Mouse (Mus musculus) kidney, embryonic 16.5 days (tissue): ENCODE measurements around the gene Muc4. TPM values are rescaled to one million over a fixed set of nuclear protein-coding genes. Genes with fewer than 3 reads are reported as not detected.

ENCODE experiments used
- ATAC-seq: fragments of 200-750 bp; cut with Nextera tagmentation; 2 replicates; pipeline ENCODE4 v1.8.0; 2017; ENCODE audit warnings: moderate TSS enrichment; ENCODE audit not compliant: low FRiP score, low TSS enrichment
- H3K27ac ChIP-seq: fragments of 300-500 bp; sonication (generic); 2 replicates; pipeline ENCODE4 v1.5.1; 2014; ENCODE audit warnings: low read length
- H3K27me3 ChIP-seq: fragments of 300-500 bp; sonication (generic); 2 replicates; pipeline ENCODE4 v1.6.1; 2014; ENCODE audit warnings: low read length, control low read depth, mixed read lengths; ENCODE audit not compliant: insufficient read depth
- H3K36me3 ChIP-seq: fragments of 300-500 bp; sonication (generic); 2 replicates; pipeline ENCODE4 v1.6.1; 2014; ENCODE audit warnings: low read length, control low read depth, mixed read lengths; ENCODE audit not compliant: insufficient read depth
- H3K4me1 ChIP-seq: fragments of 300-500 bp; sonication (generic); 2 replicates; pipeline ENCODE4 v1.6.1; 2014; ENCODE audit warnings: low read length, control low read depth, mixed read lengths; ENCODE audit not compliant: insufficient read depth
- H3K4me2 ChIP-seq: fragments of 300-500 bp; sonication (generic); replicated peaks from 2 replicates; pipeline ENCODE4 v1.6.1; 2014; ENCODE audit warnings: low read depth, low read length
- H3K4me3 ChIP-seq: fragments of 300-500 bp; sonication (generic); 2 replicates; pipeline ENCODE4 v1.5.1; 2014; ENCODE audit warnings: mild to moderate bottlenecking, low read length
- H3K9ac ChIP-seq: fragments of 300-500 bp; sonication (generic); replicated peaks from 2 replicates; pipeline ENCODE4 v1.6.1; 2014; ENCODE audit warnings: low read length
- H3K9me3 ChIP-seq: fragments of 300-500 bp; sonication (generic); 2 replicates; pipeline ENCODE4 v1.6.1; 2016; ENCODE audit warnings: low read length, control low read depth
- WGBS: fragments of 180-500 bp; shearing (Covaris S2); extraction: QIAGEN DNeasy Blood & Tissue Kit; methylation state at CpG from one replicate; pipeline ENCODE4 v1.1.7; 2014; 5-methylcytosine and 5-hydroxymethylcytosine counted together
- polyA plus RNA-seq: library from polyadenylated mRNA; unstranded; fragments of >200 nt; fragmentation: Nextera tagmentation; extraction: Ambion mirVana; gene quantifications from 2 replicates; pipeline ENCODE4 v1.2.1, GENCODE M21; 2015

Muc4 gene
- polyA plus RNA-seq, 1 experiment from 2014 or later = 0.44 TPM

GRCm38 (mm10) chr16:32790056-32790455, 54.4 kb downstream of the Muc4 start:
- H3K9me3 ChIP-seq = peaks cover 4% of the 10 kb centered on the region; the same call in 1 of the 2 replicates
- no peaks in the 10 kb centered on the region for H3K36me3 ChIP-seq
- no peak overlapping the region for H3K4me3 ChIP-seq
- H3K4me2 ChIP-seq = no peak overlapping the region
- H3K27ac ChIP-seq = no peak overlapping the region
- H3K27me3 ChIP-seq = no peaks in the 10 kb centered on the region
- no peak for ATAC-seq
- H3K9ac ChIP-seq = no peak overlapping the region
- H3K4me1 ChIP-seq = no peaks in the 10 kb centered on the region
- WGBS = 94% methylated on average over 5 of the region's 5 CpGs

GRCm38 (mm10) chr16:32795177-32795576, 59.5 kb downstream of the Muc4 start:
- Histone ChIP-seq H3K36me3 (no peaks in the 10 kb centered on the region), H3K9ac (no peak overlapping the region), H3K4me3 (no peak overlapping the region), H3K27me3 (no peaks in the 10 kb centered on the region), H3K4me1 (peaks cover 7% of the 10 kb centered on the region; the same call in 1 of the 2 replicates), H3K9me3 (no peaks in the 10 kb centered on the region), H3K4me2 (no peak overlapping the region), H3K27ac (no peak overlapping the region)
- WGBS = 84% methylated on average over 1 of the region's 1 CpGs
- no peak for ATAC-seq

DNA sequence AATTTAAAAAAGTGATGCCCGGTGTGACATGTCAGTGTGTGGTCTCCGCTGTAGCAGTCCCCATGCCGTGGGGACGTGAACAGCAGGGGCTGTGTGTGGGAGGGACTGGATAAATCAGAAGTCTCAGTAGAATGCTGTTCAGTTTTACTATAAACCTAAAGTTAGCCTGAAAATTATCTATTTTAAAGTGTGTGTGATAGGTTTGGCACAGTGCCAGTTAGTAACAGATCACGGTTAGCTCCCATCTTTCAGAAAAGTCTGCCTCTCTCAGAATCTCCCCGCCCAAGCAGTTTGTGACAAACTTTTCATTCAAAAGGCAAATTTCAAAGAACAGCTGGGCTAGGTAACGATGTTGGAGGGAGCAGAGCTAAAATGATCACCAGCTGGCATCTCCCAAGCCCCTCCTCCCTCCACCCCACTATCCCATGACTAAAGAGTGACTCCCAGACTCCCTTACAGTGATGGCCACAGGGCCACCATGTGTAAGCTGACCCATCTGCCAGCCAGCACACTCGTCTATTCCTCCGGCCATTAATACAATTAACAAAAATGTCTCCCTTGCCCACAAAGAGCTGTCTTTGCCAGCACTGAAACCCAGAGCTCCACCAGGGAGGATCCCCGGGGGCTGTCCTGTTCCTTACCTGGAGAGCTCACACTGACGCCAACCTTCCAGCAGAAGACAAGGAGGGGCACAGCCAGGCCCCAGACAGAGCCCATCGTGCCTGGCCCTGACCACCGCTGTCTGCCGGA, 61.2 kb downstream of the Muc4 start:
- H3K27ac ChIP-seq = no peak overlapping the region
- peak overlapping the region; percentile 10; the same call in 1 of the 2 replicates for H3K4me3 ChIP-seq
- no peaks in the 10 kb centered on the region for H3K27me3 ChIP-seq
- 0 out of 2 replicates have a peak, but pooled peaks have one; percentile 35 for ATAC-seq
- 0 out of 2 replicates have a peak overlapping the region, but pooled peaks have one; percentile 10 for H3K4me2 ChIP-seq
- 50% methylated on average over 14 of the region's 14 CpGs for WGBS
- no peaks in the 10 kb centered on the region for H3K36me3 ChIP-seq
- peak overlapping the region; percentile 29; the same call in 1 of the 2 replicates for H3K9ac ChIP-seq
- H3K9me3 ChIP-seq = no peaks in the 10 kb centered on the region
- peaks cover 7% of the 10 kb centered on the region; the same call in 1 of the 2 replicates for H3K4me1 ChIP-seq

- Histone ChIP-seq H3K9ac (peak within 1 kb of the TSS; percentile 29; the same call in 1 of the 2 replicates), H3K36me3 (no peaks in the 10 kb centered on the region), H3K27ac (peak within 1 kb of the TSS; percentile 57; the same call in 1 of the 2 replicates), H3K4me1 (peaks cover 7% of the 10 kb centered on the region; the same call in 1 of the 2 replicates), H3K9me3 (no peaks in the 10 kb centered on the region), H3K4me2 (0 out of 2 replicates have a peak within 1 kb of the TSS, but pooled peaks have one; percentile 10), H3K27me3 (no peaks in the 10 kb centered on the region), H3K4me3 (peak within 1 kb of the TSS; percentile 10; the same call in 1 of the 2 replicates)
- WGBS = 52% methylated on average over 3 of the region's 3 CpGs
- no peak; the same call in 1 of the 2 replicates for ATAC-seq
These were observed 61.7 kb downstream of the Muc4 start, which contains the start of gene Muc20 for GRCm38 (mm10) chr16:32797426-32797689. Gene Muc20, minus strand, starts transcription at chr16:32797435.

- ATAC-seq = peak; percentile 26
These were observed 67.7 kb downstream of the Muc4 start for GRCm38 (mm10) chr16:32803252-32803853.

GRCm38 (mm10) chr16:32803901-32804300, 68.2 kb downstream of the Muc4 start:
- Histone ChIP-seq H3K4me2 (no peak overlapping the region; the same call in 1 of the 2 replicates), H3K4me3 (no peak overlapping the region), H3K4me1 (peaks cover 14% of the 10 kb centered on the region), H3K27ac (no peak overlapping the region), H3K9ac (no peak overlapping the region), H3K27me3 (no peaks in the 10 kb centered on the region), H3K9me3 (no peaks in the 10 kb centered on the region), H3K36me3 (no peaks in the 10 kb centered on the region)
- ATAC-seq = no peak
- 23% methylated on average over 5 of the region's 5 CpGs for WGBS

More at GRCm38 (mm10) chr16:32803252-32803853, 67.7 kb downstream of the Muc4 start:
- Histone ChIP-seq H3K4me2 (no peak overlapping the region; the same call in 1 of the 2 replicates), H3K9me3 (no peaks in the 10 kb centered on the region), H3K36me3 (no peaks in the 10 kb centered on the region), H3K9ac (no peak overlapping the region), H3K27ac (peak overlapping the region; percentile 17), H3K27me3 (no peaks in the 10 kb centered on the region), H3K4me3 (no peak overlapping the region), H3K4me1 (peaks cover 14% of the 10 kb centered on the region)
- WGBS = 31% methylated on average over 6 of the region's 6 CpGs

GRCm38 (mm10) chr16:32805151-32805550, 69.5 kb downstream of the Muc4 start:
- no peak overlapping the region for H3K4me2 ChIP-seq
- no peak overlapping the region for H3K9ac ChIP-seq
- no peak overlapping the region for H3K4me3 ChIP-seq
- H3K27me3 ChIP-seq = no peaks in the 10 kb centered on the region
- 70% methylated on average over 7 of the region's 7 CpGs for WGBS
- H3K4me1 ChIP-seq = peaks cover 14% of the 10 kb centered on the region
- no peaks in the 10 kb centered on the region for H3K36me3 ChIP-seq
- no peaks in the 10 kb centered on the region for H3K9me3 ChIP-seq
- peak overlapping the region; percentile 50; the same call in 1 of the 2 replicates for H3K27ac ChIP-seq
- ATAC-seq = no peak

DNA sequence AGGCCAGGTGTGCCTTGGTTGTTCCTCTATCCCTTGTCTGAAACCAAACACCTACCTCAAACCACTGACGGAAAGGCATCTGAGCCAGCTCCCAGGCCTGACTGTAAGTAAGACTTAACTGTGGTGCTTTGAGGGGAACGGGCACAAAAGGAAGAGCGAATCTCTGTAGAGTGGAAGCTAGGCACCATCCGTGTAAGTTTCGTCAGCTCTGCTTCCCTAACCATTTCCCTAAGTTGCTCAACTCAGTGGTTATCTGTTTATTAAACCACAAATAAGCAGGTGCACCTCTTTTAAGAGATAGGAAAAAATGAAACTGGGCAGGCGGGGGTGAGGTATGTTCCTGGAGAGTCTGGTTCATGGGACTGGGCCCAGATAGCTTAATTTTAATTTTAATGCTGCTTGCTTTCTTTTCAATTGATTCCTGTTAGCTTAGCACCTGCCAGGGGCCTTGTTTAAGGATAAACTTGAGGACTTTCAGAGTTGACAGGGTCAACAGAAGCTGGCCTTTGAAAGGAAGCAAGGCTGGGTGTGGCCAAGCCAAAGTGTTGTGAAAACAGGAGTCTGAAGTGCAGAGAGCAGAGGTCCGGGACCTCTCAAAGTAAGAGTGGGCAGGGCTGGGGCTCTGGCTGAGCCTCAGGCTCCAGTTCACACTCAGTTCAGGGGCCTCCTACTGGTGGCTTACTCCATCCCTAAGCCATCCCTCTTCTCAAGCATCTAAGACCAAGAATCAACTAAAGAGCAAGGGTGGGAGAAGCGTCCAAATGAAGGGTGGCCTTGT, 71.9 kb downstream of the Muc4 start:
- peaks cover 14% of the 10 kb centered on the region for H3K4me1 ChIP-seq
- H3K9me3 ChIP-seq = no peaks in the 10 kb centered on the region
- no peak overlapping the region for H3K27ac ChIP-seq
- H3K4me3 ChIP-seq = no peak overlapping the region
- H3K27me3 ChIP-seq = no peaks in the 10 kb centered on the region
- no peak overlapping the region for H3K9ac ChIP-seq
- H3K4me2 ChIP-seq = no peak overlapping the region
- H3K36me3 ChIP-seq = no peaks in the 10 kb centered on the region
- 62% methylated on average over 8 of the region's 8 CpGs for WGBS
- ATAC-seq = peak; percentile 67

- no peak within 1 kb of the TSS for H3K27ac ChIP-seq
- 89% methylated on average over 4 of the region's 4 CpGs for WGBS
- H3K4me1 ChIP-seq = peaks cover 15% of the 10 kb centered on the region
- no peak within 1 kb of the TSS for H3K4me3 ChIP-seq
- H3K9ac ChIP-seq = no peak within 1 kb of the TSS
- H3K27me3 ChIP-seq = no peaks in the 10 kb centered on the region
- no peaks in the 10 kb centered on the region for H3K36me3 ChIP-seq
- H3K4me2 ChIP-seq = no peak within 1 kb of the TSS
- ATAC-seq = no peak
- no peaks in the 10 kb centered on the region for H3K9me3 ChIP-seq
These were observed 74.6 kb downstream of the Muc4 start, which contains the start of gene Smbd1 for GRCm38 (mm10) chr16:32810321-32810720. Gene Smbd1, minus strand, starts transcription at chr16:32810477.
